Mouse (Mus musculus): ENCODE data around the gene Shisa9. TPM values are rescaled to one million over a fixed set of nuclear protein-coding genes. Genes with fewer than 3 reads are reported as not detected.

Gene Shisa9
- polyA plus RNA-seq, 1 experiment from 2014 or later: 0.19 TPM

DNA sequence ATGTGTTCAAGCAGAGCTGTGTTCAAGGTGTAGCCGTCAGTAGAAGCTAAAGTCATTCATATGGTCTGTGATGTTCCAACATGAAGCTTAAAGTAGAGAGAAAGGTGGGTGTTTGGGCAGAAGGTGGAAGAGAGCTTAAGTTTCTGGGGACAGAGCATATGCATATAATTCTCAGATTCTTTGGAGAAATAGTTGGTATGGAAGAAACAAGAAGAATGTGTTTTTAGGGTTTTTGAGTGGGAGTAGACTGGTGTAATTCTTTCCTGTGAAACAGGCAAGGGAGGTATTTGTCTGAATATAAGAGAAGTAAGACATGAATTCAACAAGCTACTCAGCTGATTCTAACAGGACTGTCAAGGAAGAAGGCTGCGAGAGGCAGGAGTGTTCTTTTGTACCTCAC, 225.9 kb downstream of the Shisa9 start:
- H3K36me3 ChIP-seq: no peaks in the 10 kb centered on the region
- no peaks in the 10 kb centered on the region for H3K27me3 ChIP-seq (ENCODE audit: insufficient read depth, poor library complexity, severe bottlenecking)
- no peaks in the 10 kb centered on the region for H3K9me3 ChIP-seq
- WGBS: 80% methylated on average over 2 of the region's 2 CpGs
- no peaks in the 10 kb centered on the region for H3K4me1 ChIP-seq
- H3K27ac ChIP-seq: no peak overlapping the region
- DNase-seq (ENCODE audit: low spot score): no peak
- no peak overlapping the region for H3K4me3 ChIP-seq

- no peak overlapping the region for H3K27ac ChIP-seq
- no peak for DNase-seq (ENCODE audit: low spot score)
- no peaks in the 10 kb centered on the region for H3K27me3 ChIP-seq (ENCODE audit: insufficient read depth, poor library complexity, severe bottlenecking)
- 80% methylated on average over 2 of the region's 2 CpGs for WGBS
- H3K4me3 ChIP-seq: no peak overlapping the region
- no peaks in the 10 kb centered on the region for H3K4me1 ChIP-seq
- no peaks in the 10 kb centered on the region for H3K36me3 ChIP-seq
- H3K9me3 ChIP-seq: no peaks in the 10 kb centered on the region
These were observed 230.1 kb downstream of the Shisa9 start for GRCm38 (mm10) chr16:12214018-12214417.

DNA sequence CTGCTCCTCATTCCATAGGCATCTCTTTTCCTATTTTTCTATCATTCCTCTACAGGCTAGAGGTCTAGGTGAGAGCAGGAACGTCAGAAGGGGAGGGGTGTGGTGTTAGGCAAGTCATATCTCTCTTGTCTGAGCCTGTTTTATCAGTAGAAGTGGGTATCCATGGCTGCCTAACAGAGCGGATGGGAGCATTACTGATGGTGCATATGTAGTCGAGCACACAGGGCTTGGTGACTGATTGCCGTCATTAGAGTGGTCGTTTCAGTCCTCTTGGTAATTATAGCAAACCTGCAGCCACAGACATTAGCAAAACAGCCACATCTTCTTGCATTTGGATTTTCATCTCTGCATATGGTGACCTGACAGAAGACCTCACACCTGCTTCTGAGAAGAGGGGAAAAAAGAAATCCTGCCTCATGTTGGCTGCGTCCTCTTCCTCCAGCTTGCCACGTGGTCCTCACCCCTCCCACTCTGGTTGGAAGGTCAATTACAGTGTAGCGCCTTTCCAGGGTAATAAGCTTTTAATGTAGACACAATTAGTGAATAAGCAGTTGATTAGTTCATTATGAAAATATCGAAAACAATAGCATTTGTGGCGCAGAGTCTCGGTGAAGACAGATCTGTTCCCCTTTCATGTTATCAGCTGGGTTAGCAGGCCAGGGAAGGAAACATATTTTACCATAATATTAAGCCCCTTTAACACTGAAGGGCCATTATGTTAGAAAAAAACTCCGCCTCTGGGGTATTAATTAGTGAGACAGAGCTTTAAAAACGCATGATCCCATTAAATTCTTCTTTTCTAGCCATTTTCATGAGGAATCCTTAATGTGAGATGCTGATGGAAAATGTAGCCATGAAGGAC, 233.6 kb downstream of the Shisa9 start:
- no peaks in the 10 kb centered on the region for H3K27me3 ChIP-seq (ENCODE audit: insufficient read depth, poor library complexity, severe bottlenecking)
- no peaks in the 10 kb centered on the region for H3K36me3 ChIP-seq
- H3K27ac ChIP-seq: no peak overlapping the region
- H3K9me3 ChIP-seq: no peaks in the 10 kb centered on the region
- no peak for DNase-seq (ENCODE audit: low spot score)
- no peak overlapping the region for H3K4me3 ChIP-seq
- 73% methylated on average over 13 of the region's 13 CpGs for WGBS
- no peaks in the 10 kb centered on the region for H3K4me1 ChIP-seq

DNA sequence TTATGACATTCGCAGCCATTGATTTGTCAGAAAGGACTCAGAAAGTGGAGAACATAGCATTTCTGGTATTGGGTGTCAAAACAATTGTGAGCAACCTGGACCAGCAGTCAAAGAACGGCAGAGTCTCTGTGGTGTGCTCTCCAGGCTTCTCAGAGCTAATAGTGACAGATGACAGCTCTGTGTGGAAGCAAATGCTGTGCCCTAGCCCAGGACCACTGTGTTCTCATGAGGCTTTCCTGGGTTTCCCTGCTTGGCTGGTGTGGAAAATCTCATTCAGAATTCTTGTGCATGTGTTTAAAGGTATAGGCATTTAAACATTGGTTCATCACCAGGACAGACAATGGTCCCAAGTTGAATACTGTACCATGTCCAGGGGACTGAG, 234.2 kb downstream of the Shisa9 start:
- no peaks in the 10 kb centered on the region for H3K4me1 ChIP-seq
- DNase-seq (ENCODE audit: low spot score): no peak
- 72% methylated on average over 2 of the region's 2 CpGs for WGBS

DNA sequence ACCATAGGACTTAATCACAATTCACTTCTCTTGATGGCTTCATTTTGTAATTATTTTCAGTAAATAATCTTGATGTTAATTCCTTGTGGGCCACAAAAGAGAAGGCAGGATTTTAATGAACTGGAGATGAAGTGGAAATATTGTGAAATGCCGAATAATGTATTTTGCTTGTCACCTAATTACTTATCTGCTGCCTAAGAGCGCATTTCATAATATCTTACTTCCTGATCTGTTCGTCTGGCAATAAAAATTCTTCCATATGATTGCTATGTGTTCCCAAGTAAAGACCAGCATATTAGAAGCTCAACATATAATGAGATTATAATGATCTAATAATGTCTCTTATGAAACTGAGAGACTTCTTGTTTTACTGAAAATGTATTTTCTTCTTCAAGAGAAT, 235.9 kb downstream of the Shisa9 start:
- no peaks in the 10 kb centered on the region for H3K27me3 ChIP-seq (ENCODE audit: insufficient read depth, poor library complexity, severe bottlenecking)
- no peak overlapping the region for H3K27ac ChIP-seq
- DNase-seq (ENCODE audit: low spot score): no peak
- H3K4me3 ChIP-seq: no peak overlapping the region
- 85% methylated on average over 3 of the region's 3 CpGs for WGBS
- no peaks in the 10 kb centered on the region for H3K4me1 ChIP-seq
- H3K9me3 ChIP-seq: no peaks in the 10 kb centered on the region
- H3K36me3 ChIP-seq: no peaks in the 10 kb centered on the region

More for the DNA sequence above, 234.2 kb downstream of the Shisa9 start:
- Histone ChIP-seq H3K4me3 (no peak overlapping the region), H3K36me3 (no peaks in the 10 kb centered on the region), H3K27me3 (ENCODE audit: insufficient read depth, poor library complexity, severe bottlenecking) (no peaks in the 10 kb centered on the region), H3K9me3 (no peaks in the 10 kb centered on the region), H3K27ac (no peak overlapping the region)

DNA sequence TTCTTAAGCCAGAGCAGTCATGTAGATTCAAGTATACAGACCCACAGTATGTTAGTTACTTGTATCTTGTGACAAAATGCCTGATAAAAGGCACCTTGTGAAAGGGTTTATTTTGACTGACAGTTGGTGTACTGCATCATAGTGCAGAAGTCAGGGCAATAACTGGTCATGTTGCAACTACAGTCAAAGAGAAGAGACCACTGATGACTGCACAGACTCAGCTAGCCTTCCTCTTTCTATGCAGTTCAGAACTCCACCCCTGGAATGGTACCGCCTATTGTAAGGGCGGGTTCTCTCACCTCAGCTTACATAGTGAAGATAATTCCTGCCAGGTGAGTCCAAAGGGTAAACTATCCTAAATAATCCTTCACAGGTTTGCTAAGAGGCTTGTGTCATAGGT, 239.6 kb downstream of the Shisa9 start:
- Histone ChIP-seq H3K4me3 (no peak overlapping the region), H3K4me1 (no peaks in the 10 kb centered on the region), H3K36me3 (no peaks in the 10 kb centered on the region), H3K9me3 (no peaks in the 10 kb centered on the region), H3K27ac (no peak overlapping the region), H3K27me3 (ENCODE audit: insufficient read depth, poor library complexity, severe bottlenecking) (no peaks in the 10 kb centered on the region)
- 93% methylated on average over 2 of the region's 2 CpGs for WGBS
- DNase-seq (ENCODE audit: low spot score): no peak

- H3K4me3 ChIP-seq: no peak overlapping the region
- no peaks in the 10 kb centered on the region for H3K36me3 ChIP-seq
- H3K4me1 ChIP-seq: no peaks in the 10 kb centered on the region
- H3K27me3 ChIP-seq (ENCODE audit: insufficient read depth, poor library complexity, severe bottlenecking): no peaks in the 10 kb centered on the region
- no peak for DNase-seq (ENCODE audit: low spot score)
- no peaks in the 10 kb centered on the region for H3K9me3 ChIP-seq
- H3K27ac ChIP-seq: no peak overlapping the region
- WGBS: 61% methylated on average over 3 of the region's 3 CpGs
These were observed 243.0 kb downstream of the Shisa9 start for GRCm38 (mm10) chr16:12226937-12227336.

DNA sequence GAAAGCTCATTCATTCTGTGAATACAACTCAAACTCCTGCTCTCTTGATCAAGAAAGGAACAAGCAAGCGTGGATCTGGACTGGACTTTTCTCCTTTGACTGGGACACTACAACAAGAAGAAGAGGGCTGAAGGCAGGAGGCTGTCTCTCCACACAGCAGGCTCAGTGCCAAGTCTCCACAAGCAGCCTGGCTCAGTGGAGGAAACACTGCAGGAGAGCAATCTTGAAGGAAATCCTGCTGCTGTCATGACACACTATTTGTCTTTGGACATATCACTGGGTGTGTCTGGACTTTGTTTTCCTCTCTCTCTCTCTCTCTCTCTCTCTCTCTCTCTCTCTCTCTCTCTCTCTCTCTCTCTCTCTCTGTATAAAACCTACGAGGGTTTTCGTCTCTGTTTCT, 249.4 kb downstream of the Shisa9 start:
- no peak overlapping the region for H3K27ac ChIP-seq
- H3K27me3 ChIP-seq (ENCODE audit: insufficient read depth, poor library complexity, severe bottlenecking): no peaks in the 10 kb centered on the region
- H3K4me3 ChIP-seq: no peak overlapping the region
- WGBS: 61% methylated on average over 3 of the region's 3 CpGs
- H3K4me1 ChIP-seq: no peaks in the 10 kb centered on the region
- DNase-seq (ENCODE audit: low spot score): no peak
- no peaks in the 10 kb centered on the region for H3K36me3 ChIP-seq
- no peaks in the 10 kb centered on the region for H3K9me3 ChIP-seq

DNA sequence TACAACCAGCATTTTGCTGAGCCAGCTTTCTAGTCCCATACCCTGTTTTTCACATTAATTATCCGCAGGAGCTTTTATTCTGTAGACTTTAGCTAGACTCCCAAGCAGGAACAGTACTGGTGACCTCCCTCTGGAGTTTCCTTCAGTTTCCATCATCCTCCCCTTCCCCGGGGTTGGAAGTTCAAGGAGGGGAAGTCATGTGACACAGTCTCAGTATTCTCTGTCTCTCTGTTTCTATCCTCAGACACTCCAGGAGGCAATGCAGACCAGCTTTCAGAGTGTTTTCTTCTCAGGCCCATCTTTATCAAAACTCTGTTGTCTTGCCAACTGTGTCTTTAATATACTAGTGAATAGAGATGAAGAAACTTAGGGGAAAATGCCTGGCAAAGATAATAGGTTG, 250.4 kb downstream of the Shisa9 start:
- no peaks in the 10 kb centered on the region for H3K9me3 ChIP-seq
- no peak overlapping the region for H3K27ac ChIP-seq
- 45% methylated on average over 2 of the region's 2 CpGs for WGBS
- H3K4me3 ChIP-seq: no peak overlapping the region
- no peaks in the 10 kb centered on the region for H3K27me3 ChIP-seq (ENCODE audit: insufficient read depth, poor library complexity, severe bottlenecking)
- DNase-seq (ENCODE audit: low spot score): peak; percentile 77
- no peaks in the 10 kb centered on the region for H3K4me1 ChIP-seq
- no peaks in the 10 kb centered on the region for H3K36me3 ChIP-seq

GRCm38 (mm10) chr16:12238611-12239010, 254.7 kb downstream of the Shisa9 start:
- no peak for DNase-seq (ENCODE audit: low spot score)
- no peak overlapping the region for H3K4me3 ChIP-seq
- no peaks in the 10 kb centered on the region for H3K36me3 ChIP-seq
- no peaks in the 10 kb centered on the region for H3K9me3 ChIP-seq
- H3K27me3 ChIP-seq (ENCODE audit: insufficient read depth, poor library complexity, severe bottlenecking): no peaks in the 10 kb centered on the region
- no peak overlapping the region for H3K27ac ChIP-seq
- no peaks in the 10 kb centered on the region for H3K4me1 ChIP-seq
- 76% methylated on average over 4 of the region's 4 CpGs for WGBS

- no peak overlapping the region for H3K27ac ChIP-seq
- no peaks in the 10 kb centered on the region for H3K27me3 ChIP-seq (ENCODE audit: insufficient read depth, poor library complexity, severe bottlenecking)
- 9% methylated on average over 2 of the region's 2 CpGs for WGBS
- no peaks in the 10 kb centered on the region for H3K9me3 ChIP-seq
- H3K4me3 ChIP-seq: no peak overlapping the region
- H3K4me1 ChIP-seq: no peaks in the 10 kb centered on the region
- no peaks in the 10 kb centered on the region for H3K36me3 ChIP-seq
- no peak for DNase-seq (ENCODE audit: low spot score)
These were observed 275.4 kb downstream of the Shisa9 start for GRCm38 (mm10) chr16:12259361-12259760.

GRCm38 (mm10) chr16:12265828-12266227, 281.9 kb downstream of the Shisa9 start:
- Histone ChIP-seq H3K27ac (no peak overlapping the region), H3K9me3 (no peaks in the 10 kb centered on the region), H3K4me1 (no peaks in the 10 kb centered on the region), H3K36me3 (no peaks in the 10 kb centered on the region), H3K27me3 (ENCODE audit: insufficient read depth, poor library complexity, severe bottlenecking) (no peaks in the 10 kb centered on the region), H3K4me3 (no peak overlapping the region)
- WGBS: 87% methylated on average over 2 of the region's 2 CpGs
- DNase-seq (ENCODE audit: low spot score): no peak

DNA sequence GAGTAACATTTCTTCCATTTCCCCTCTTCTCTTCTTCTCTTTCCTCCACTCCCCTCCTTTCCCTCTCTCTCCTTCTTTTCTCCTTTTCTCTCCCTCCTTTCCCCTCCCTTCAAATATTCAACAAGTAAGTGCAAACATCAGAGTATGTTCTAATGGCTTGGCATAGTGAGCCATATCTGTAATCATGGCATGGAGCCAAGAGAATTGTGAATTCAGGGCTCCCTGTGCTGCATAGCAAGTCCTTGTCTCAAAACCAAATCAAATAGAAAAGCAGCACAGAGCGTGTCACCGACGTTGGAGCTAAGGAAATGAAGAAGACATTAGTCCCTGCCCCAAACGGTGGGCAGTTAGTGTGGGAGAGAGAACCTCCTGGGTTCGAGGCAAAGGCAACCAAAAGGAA, 316.6 kb downstream of the Shisa9 start:
- WGBS: 67% methylated on average over 5 of the region's 5 CpGs

DNA sequence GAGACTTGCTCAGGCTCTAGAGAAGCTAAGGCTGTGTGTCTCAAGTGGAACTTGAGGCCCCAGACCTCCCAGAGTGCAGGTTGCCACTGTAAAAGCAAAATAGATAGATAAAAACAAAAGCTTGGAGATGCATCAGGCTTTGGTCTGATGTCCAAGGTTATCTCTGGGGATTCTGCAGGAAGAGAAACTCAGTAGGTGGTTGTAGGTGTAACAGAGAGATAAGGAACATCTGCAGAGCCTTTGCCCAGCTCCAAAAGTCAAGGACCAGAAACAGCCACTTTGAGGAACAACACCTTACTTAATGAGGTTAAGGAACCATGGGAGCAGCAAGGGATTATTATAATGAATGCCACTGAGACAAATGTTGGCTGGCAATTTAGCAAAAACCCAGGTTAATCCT, 319.5 kb downstream of the Shisa9 start:
- H3K27me3 ChIP-seq (ENCODE audit: insufficient read depth, poor library complexity, severe bottlenecking): no peaks in the 10 kb centered on the region
- no peak overlapping the region for H3K27ac ChIP-seq
- H3K4me1 ChIP-seq: no peaks in the 10 kb centered on the region
- DNase-seq (ENCODE audit: low spot score): no peak
- H3K36me3 ChIP-seq: no peaks in the 10 kb centered on the region
- no peak overlapping the region for H3K4me3 ChIP-seq
- no peaks in the 10 kb centered on the region for H3K9me3 ChIP-seq

More for the DNA sequence above, 316.6 kb downstream of the Shisa9 start:
- no peak for DNase-seq (ENCODE audit: low spot score)
- no peaks in the 10 kb centered on the region for H3K36me3 ChIP-seq
- H3K9me3 ChIP-seq: no peaks in the 10 kb centered on the region
- H3K27me3 ChIP-seq (ENCODE audit: insufficient read depth, poor library complexity, severe bottlenecking): no peaks in the 10 kb centered on the region
- H3K4me1 ChIP-seq: no peaks in the 10 kb centered on the region
- no peak overlapping the region for H3K4me3 ChIP-seq
- no peak overlapping the region for H3K27ac ChIP-seq
